Mouse (Mus musculus) monocyte, adult 2 months (primary cell): Measurements from ENCODE around the gene Cdk14.

Source experiments
- DNase-seq, 2 experiments: peaks; one replicate each; pipeline ENCODE4 v3.0.0; 2022; ENCODE audit warnings: low spot score in 2 of 2, low read depth in 1 of 2

The Cdk14 gene

DNA sequence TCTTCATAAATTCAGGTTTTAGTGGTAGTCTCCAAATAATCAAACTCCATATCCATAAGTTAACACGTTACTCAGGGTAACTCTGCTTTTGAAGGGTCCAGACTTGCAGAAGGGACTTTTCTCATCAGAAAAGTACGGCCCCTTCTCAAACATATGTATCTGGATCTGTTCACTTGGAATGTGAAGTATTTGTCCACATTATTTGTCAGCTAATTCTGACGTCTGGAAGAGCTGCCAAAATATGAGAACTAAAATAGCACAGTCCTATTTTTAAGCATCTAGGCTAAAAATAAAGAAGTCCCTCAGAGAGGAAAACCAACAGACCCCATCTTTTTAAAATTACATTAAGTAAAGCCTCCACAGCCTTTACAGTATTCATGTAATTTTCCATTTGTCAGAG lies 310.5 kb downstream of the Cdk14 start:
- DNase-seq: no peak

DNA sequence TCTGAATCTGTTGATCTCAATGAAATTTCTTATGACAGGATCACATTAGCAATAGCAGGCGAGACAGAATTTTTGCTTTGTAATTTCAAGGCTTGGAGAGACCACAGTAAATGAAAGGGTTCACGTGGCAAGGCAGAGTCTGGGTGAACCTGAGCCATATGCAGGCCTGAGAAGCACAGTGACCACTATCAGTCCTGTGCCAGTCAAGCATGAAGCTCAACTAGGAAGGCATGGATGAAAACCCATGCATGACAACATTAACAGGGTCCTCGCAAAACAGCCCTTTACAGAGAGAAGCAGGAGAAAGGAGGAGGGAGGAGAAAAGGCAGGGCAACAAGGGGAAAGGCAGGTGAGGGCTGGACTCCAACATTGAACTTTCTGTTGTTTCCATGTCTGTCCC lies 311.1 kb downstream of the Cdk14 start:
- no peak for DNase-seq

DNA sequence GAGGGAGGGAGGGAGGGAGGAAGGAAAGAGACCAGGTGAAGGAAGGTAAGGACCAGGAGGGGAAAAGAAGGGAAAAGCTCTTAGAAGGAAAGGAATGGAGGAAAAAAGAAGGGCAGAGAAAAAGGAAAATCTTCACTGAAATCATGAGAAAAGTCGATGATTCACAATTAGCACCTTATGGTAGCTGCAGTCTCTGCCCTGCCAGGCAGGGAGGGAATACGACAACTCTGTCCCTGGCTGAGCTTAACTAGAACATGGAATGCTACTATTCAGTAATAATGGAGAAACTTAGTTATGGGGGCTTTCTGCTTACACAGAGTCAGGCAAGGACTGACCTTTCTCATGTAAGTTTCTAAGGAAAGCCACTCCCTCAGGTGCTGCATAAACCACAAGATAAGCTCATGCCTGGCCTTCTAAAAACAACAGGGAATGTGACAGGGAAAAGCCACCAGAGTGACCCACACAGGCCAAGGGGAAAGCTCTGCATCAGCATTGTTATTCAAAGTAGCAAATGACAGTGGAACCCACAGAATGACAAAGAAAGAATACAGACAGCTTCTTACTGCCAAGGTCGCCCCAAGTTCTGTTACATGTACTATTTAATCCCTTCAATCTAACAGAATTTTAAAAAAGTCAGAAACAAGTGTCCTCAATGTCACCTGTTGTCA lies 323.7 kb downstream of the Cdk14 start:
- no peak for DNase-seq

DNA sequence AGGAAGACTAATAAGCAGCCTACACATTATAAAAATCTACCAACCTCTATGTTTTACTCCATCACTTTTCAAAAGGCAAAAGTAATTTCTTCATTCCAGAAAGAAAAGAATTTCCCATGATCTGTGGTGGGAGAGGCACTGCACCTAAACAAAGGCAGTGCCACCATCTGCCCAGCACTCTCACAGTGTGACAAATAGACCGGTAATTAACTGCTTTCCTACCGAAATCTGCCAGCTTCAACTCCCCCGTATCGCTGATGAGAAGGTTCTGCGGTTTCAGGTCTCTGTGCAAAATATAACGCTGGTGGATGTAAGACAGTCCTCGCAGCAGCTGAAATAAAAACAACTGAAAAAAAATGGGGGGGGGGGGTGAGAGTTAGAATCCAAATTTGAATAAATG lies 327.4 kb downstream of the Cdk14 start:
- no peak for DNase-seq

DNA sequence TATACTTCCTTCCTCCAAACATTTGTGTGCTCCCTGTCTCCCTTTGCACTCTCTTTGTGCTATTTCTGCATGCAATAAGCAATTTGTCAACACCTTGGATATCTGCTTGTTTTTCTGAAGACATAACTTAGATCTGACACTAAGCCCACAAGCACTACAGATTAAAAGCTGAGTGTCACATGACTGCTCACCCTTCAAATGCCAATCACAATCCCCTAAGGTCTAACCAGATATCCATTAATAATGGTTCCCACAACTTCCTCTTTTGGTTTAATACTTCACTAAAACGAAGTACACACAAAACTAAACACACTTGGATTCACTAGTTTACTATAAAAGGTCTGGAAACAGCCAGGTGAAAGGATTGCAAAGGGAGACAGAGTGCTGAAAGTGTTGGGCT lies 348.6 kb downstream of the Cdk14 start:
- no peak for DNase-seq

DNA sequence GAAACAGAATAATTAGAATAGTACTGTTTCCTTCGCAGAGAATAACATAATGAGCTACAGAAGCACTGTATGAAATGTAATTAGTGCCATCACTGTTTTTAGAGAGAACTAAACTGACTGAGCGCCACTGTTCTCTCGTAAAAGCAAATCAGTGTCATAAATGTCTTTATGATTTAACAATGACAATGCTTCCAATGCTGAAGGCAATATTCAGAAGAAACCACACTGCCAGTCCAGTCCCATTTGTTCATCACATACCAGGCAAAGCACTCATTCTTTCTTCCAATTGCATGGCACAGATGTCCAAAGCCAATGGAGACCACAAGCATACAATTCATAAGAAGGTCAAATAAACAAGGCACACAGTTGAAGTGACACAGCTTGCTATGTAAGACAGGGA lies 355.4 kb downstream of the Cdk14 start:
- no peak for DNase-seq

DNA sequence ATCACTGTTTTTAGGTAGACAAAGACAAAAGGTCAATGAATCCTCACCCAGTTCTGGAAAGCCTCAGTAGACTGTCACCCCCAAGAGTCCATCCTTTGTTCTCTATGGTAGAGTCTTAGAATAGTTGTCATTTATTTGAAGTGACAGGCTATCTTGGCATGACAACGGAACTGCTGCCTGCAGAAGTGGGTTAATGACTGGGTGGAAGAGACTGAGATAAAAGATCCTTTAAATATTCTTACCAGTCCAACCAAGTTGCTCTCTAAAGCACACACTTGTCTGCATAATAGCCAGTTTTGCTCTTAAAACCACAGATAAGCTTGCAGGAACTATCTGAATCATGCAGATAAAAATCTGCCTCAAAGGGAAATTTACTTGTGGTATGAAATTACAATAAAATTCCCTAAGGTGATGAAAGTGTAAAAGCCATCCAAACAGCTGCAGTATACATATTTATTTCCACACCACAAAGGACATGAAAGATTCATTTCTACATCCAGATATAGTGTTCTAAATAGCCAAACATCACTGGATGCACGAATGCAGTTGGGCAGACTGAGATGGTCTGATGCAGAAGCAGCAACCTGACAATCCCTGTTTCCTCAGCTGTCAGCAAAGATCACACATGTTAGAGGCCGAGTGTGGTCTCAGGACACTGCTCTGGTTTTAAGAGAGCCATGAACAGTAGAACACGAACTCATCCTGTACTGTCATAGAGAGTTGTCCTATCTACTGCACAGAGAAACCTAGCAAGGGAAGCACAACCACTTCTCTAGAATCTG lies 363.8 kb downstream of the Cdk14 start:
- DNase-seq: no peak

DNA sequence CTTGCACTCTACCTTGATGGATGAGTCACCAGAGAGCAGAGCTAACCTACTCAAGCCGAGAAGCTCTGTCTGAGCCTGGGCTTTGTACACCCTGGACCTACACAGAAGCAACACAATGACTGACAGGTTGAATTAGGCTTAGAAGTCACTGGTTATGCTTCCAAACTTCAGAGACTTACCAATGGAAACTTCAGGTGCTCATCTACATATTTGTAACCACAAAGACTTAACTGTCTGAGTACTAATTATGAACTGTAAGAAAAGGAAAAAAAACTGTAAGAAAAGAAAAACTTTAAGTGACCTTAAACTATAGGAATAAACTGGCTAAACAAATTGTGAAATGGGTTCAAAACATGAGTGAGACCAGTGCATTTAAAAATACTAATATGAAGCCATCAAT lies 364.6 kb downstream of the Cdk14 start:
- no peak for DNase-seq

DNA sequence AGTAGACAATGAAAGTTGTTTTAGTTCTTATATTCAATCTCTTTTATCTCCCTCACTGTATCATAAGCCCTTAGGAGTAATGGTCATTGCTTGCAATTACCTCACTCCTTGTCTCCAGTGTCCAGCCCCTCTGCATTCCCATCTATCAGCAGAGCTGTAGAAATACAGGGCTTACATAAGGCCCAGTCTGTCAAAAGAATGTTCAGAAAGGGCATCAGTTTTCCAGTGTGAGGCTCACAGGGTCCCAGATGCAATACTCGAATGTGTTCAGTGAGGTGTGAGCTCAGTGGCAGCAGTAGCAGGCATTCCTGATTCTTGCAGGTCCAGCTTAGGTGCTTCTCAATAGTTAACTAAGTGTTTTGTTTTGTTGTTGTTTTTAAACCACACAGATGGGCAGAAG lies 365.8 kb downstream of the Cdk14 start:
- no peak for DNase-seq

DNA sequence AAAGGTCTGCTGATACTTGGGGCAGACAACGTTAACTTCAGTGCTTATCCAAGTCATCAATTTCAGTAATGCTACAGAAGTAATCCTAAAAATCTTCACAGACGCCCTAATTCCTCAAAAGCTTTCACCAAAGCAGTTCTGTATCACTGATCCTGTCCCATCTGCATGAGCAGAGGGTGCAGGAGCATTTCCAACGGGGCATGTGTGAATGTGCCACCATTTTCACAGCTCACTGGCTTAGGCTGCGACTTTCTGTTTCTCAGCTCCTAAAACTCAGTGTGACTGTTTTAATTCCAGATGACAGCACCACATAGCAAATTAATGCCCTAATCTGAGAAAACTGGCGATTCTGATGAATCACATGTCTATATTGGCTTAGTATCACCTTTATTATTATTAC lies 375.8 kb downstream of the Cdk14 start:
- no peak for DNase-seq

DNA sequence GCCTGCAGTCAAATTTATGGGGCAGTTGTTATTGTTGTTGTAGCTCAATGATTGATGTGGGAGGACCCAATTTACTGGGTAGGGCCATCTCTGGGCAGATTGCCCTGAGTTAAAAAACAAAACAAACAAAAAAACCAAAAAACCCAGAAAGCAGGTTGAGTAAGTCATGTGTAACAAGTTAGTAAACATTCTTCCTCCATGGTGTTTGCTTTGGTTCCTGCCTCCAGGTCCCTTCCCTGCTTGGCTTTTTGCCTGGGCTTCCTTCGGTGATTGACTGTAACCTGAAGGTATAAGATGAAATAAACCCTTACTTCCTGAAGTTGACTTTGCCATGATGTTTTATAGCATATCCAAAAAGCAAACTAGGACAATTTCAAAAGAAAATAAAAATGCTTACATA lies 377.4 kb downstream of the Cdk14 start:
- DNase-seq: no peak

DNA sequence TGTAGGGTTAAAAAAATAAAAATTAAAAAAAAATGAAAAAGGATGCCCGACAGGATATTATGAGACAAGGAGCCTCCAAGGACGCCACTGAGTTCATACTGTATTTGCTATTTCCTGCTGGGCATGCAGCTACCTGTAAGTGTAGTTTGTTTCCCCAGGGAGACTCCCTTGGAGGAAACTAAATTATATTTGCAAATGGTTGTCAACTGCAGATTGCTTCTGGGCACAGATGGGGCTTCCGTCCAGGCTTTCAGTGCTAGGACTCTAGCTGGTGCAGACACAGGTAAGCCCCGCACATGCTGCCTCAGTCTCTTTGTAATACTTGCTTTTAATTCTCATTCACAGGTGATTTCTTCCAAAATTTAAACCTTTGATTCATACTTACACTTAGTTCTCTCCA lies 378.6 kb downstream of the Cdk14 start:
- DNase-seq: no peak

DNA sequence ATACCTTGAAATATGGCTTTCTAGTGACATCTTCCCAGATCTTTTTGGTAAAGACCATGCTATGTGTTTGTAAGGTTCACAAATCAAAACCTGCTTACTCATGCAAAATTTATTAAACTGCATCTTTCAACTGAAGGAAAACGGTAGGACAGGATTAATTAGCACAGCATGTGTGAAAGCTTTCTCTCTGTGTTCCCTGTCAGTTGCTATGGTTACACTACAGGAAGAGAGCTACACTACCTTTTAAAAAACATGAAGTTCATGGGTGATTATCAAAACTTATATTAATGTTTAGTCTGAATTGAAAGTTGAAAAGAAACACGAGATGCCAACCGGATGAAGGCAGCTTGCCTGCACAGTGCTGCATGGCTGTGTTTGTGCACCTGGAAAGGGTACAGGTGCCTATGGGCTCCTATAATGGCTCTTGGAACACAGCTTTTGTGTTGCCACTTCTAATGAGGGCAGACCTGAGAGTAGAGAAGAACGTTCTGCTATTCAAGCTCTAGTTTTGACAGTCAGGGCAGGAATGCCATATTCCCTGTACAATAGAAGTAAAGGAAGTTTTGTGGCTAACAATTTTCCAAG lies 380.3 kb downstream of the Cdk14 start:
- no peak for DNase-seq

DNA sequence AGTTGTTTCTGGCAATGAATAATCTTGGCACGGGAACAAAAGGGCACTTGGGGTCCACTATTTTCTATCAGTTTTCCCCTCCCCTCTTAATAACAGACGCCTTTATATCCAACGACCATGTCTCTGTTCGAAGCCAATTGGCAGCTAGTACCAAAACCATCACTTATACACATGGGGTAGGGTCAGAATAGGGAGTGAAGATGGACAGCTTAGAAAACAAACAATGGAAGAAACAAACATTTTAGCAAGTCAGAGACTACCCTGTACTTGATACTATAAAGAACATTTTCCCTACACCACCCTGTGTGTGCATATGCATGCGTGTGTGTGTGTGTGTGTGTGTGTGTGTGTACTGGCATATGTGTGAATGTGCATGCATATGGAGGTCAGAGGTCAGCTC lies 386.7 kb downstream of the Cdk14 start:
- DNase-seq: no peak

DNA sequence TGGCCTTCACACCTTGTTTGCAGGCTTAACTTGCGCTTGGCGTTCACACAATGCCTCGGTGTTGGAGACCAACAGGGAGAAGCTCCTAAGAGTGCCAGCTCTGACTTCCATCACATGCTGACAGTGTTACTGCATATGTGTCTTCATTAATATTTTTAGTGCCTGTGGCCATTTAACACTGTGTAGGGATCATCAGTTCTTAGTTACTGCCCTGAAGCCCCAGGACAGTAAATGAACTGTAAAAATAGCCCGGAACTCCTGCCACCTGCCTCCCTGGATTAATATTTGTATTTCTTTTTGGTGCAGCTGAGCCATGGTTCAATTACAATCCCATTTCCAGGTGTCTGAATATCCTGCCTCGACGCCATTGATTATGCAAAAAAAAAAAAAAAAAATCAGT lies 387.3 kb downstream of the Cdk14 start:
- DNase-seq: no peak

DNA sequence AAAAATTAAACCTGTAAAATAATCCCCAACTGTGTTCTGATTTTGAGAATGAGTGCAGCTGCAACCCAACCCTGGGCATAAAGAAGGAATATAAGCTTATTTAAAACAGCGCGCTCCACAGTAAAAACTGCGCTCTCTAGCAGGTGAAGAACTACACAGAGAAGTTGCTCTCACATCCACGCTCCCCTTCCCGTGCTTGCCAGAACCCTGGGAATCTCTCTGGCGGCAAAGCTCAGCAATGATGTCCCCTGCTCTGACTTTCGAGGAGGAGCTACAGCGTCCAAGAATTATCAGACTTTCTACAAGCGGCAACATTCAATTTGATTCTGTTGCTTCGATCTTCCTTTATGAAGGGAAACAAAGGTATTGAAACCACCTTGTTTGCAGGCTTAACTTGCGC lies 387.7 kb downstream of the Cdk14 start:
- no peak for DNase-seq

DNA sequence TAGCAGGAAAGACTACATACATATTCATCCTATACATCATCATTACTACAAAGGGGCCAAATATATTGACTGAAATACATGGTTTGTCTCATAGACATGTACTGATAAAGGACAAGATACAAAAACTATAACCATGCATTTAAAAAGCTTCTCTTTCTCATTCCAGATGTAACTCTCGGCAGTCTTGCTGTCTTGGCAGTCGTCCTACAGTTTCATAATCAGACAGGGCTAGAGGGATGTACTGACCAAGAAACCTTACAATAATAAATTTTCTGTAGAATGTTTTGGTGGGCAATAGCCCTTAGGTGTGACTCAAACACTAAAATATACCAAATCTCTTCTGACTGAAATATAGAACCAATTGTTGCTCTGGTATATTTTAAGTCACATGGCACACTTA lies 389.7 kb downstream of the Cdk14 start:
- no peak for DNase-seq

DNA sequence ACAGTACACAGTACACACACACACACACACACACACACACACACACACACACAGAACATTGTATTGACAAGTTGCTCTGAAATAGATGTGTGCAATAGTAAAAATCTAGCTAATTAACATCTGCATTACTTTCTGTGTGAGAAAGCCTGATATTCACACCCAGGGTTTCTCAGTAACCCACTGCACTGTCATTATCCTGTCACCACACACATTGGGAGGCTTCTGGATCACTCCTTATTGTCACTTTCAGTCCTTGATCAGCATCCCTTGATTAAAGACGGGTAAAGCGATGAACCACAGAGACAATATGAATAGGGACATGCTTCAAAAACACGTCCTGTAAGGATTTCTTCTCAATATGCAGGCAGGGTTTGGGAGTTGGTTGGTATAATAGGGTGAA lies 401.2 kb downstream of the Cdk14 start:
- no peak for DNase-seq

DNA sequence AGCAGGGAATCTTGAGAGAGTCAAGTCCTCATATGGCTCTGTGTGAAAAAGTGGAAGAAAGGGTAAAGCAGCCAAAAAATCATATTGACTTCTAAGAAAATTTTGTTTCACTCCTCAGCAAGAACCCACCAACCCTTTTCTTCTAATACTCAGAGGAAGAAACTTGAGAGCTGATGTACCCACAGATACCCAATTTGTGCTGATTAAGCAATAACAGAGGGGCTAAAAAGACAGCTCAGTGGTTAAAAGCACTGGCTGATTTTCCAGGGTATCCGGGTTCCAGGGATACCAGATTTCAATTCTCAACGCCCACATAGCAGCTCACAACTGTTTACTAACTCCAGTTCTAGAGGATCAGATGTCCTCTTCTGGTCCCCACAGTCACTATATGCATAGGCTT lies 401.9 kb downstream of the Cdk14 start:
- DNase-seq: no peak

DNA sequence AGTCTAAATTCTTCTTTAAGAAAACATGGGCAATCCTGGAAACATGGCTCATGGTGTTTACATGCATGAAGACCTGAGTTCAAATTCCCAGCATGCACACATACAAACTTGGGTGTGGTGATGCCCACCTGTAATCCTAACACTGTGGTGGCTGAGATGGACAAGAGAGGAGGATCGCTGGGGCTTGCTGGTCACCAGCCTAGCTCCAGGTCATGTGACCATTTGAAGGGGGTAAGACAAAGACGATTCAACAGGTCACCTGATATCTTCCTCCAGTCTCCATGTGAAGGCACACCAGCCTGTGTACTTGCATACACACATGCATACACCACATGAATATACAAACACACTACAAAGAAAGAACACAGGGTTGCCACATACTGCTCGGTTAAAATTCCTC lies 406.3 kb downstream of the Cdk14 start:
- DNase-seq: no peak

DNA sequence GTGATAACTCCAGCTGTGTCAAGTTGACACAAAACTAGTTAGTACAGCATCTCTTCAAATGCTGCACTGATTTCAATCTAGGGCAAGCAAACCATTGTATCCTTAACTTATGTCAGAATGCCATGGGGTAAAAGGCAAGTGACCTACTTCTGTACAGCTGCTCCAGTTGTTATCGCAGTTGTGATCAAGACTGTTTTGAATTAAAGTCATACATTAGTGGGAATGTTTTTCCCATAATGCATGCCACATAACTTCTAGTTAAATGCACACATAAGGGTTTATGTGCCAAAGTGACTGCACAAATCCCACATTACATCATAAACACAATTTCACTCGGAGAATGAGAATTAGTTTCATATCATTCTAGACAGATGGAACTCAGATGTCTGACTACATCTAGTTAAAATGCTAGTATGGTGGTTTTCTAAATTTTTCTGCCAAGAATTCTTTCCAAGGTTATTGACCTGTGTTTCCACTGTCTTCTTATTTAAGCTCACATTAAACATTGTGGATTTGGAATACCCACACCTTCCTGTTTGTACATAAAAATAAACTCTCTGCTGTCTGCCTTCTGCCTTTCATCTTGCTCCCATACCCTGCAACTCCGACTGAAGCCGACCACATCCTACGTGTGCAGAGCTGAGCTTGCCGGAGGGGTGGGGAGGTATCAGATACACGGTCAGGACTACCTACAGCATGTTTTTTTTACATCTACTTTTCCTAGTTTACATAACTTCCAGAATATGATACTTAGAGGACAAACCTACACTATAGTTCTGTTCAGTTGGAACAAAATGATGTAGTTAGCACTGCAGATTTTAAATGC lies 407.4 kb downstream of the Cdk14 start:
- DNase-seq: no peak
